8 mouse cellular contexts compared by ENCODE assay signal in the genomic region with DNA sequence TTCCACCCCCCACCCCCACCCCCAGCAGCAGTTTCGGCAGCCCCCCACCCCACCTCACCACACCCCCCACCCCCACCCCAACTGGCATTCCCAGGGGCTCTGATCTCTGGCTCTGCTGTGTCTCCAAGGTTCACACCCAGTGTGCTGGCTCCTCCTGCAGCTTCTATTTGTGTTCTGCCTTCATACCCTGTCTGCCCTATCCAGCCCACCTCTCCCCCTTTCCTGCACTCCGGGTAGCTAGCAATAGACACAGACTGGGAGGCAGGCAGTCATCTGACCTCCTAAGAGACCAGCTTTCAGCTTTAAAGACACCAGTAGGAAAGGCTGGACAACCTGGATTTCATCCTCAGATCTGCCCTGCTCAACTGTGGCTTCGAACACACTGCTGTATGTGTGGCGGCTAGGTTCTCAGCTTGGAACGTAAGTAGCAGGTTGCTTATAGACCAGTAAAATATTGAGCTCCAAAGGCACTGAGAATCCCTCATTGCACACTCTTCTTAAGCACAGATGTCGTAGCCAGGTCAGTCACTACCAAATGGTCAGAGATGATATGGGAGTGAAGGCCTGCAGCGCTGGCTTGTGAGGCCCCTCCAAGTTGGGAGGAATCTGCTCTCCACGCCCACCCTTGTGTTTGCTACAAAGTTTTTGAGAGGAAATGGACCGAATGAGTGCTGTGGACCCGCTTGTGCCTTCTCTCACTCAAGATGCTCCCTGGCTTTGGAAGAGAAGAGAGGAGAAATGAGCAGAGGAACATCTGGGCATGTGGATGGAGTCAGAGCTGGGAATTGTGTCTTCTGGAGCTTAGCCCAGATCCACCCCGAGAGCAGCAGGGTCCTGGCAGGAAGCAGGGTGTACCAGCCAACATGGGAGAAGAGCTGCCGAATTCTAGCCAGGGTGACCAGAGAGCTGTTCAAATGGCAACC.
DNase-seq lines count a peak whose midpoint lies in the region; ATAC-seq and TF ChIP-seq lines count a peak whose summit lies in the region.

No protein-coding gene starts in this region.

- 58% methylated on average over 12 of the region's 12 CpGs for WGBS in lung, embryonic 15.5 days
- 71% methylated on average over 11 of the region's 12 CpGs for WGBS in intestine, postnatal 0 days
- 58% methylated on average over 12 of the region's 12 CpGs for WGBS in stomach, embryonic 16.5 days

- peak overlapping the region; percentile 54 for H3K4me2 ChIP-seq in lung, embryonic 15.5 days
- H3K4me2 ChIP-seq in intestine, postnatal 0 days (replicated peaks; ENCODE audit: low read depth) = peak overlapping the region; percentile 63
- H3K4me2 ChIP-seq in stomach, embryonic 16.5 days (ENCODE audit: low read depth, low read length) = peak overlapping the region; percentile 45

- no peaks in the 10 kb centered on the region for H3K9me3 ChIP-seq in lung, embryonic 15.5 days
- no peaks in the 10 kb centered on the region for H3K9me3 ChIP-seq in intestine, postnatal 0 days (ENCODE audit: control insufficient read depth)
- no peaks in the 10 kb centered on the region for H3K9me3 ChIP-seq in stomach, embryonic 16.5 days (replicated peaks; ENCODE audit: control insufficient read depth, low read length)

- no peak for DNase-seq in lung, postnatal 25 days (ENCODE audit: low spot score)
- peak; percentile 44 for DNase-seq in gastrocnemius, postnatal 25 days
- no peak for DNase-seq in spleen, postnatal 10 days (ENCODE audit: low spot score in 2 of 2)
- DNase-seq in adrenal gland, adult 18-20 months (ENCODE audit: low spot score in 2 of 2) = no peak
- no peak for DNase-seq in T-cell, adult 2 months (ENCODE audit: low spot score)

- H3K36me3 ChIP-seq in lung, embryonic 15.5 days = no peaks in the 10 kb centered on the region
- H3K36me3 ChIP-seq in intestine, postnatal 0 days (ENCODE audit: control insufficient read depth, insufficient read depth) = no peaks in the 10 kb centered on the region
- H3K36me3 ChIP-seq in stomach, embryonic 16.5 days (ENCODE audit: control insufficient read depth, insufficient read depth, low read length) = no peaks in the 10 kb centered on the region

- H3K9ac ChIP-seq in lung, embryonic 15.5 days = no peak overlapping the region
- H3K9ac ChIP-seq in intestine, postnatal 0 days (ENCODE audit: low read depth, low read length) = 0 out of 2 replicates have a peak overlapping the region, but pooled peaks have one; percentile 4
- H3K9ac ChIP-seq in stomach, embryonic 16.5 days (ENCODE audit: low read length) = no peak overlapping the region

- no peak overlapping the region for H3K4me3 ChIP-seq in lung, embryonic 15.5 days
- H3K4me3 ChIP-seq in intestine, postnatal 0 days (ENCODE audit: low read depth, low read length) = no peak overlapping the region
- no peak overlapping the region; the same call in 1 of the 2 replicates for H3K4me3 ChIP-seq in stomach, embryonic 16.5 days (replicated peaks; ENCODE audit: low read length)

- TF ChIP-seq CTCF in intestine, postnatal 0 days (IDR thresholded peaks at IDR 0.05; ENCODE audit: low read depth) = 0 out of 2 replicates have a peak, but pooled peaks have one; percentile 10

- ATAC-seq in lung, embryonic 15.5 days (ENCODE audit: borderline replicate concordance, extremely low read depth, low FRiP score, low TSS enrichment) = peak; percentile 52
- peak; percentile 40 for ATAC-seq in intestine, postnatal 0 days
- ATAC-seq in stomach, embryonic 16.5 days (ENCODE audit: insufficient read depth, low FRiP score) = peak; percentile 64; the same call in 1 of the 2 replicates

- peak overlapping the region; percentile 47; the same call in 1 of the 2 replicates for H3K27ac ChIP-seq in lung, embryonic 15.5 days
- H3K27ac ChIP-seq in intestine, postnatal 0 days (ENCODE audit: low read depth, low read length) = no peak overlapping the region
- H3K27ac ChIP-seq in stomach, embryonic 16.5 days (ENCODE audit: low read length) = no peak overlapping the region; the same call in 1 of the 2 replicates

- H3K4me1 ChIP-seq in lung, embryonic 15.5 days = peaks cover 39% of the 10 kb centered on the region
- peaks cover 8% of the 10 kb centered on the region; the same call in 1 of the 2 replicates for H3K4me1 ChIP-seq in intestine, postnatal 0 days (replicated peaks; ENCODE audit: control insufficient read depth, insufficient read depth, low read length)
- H3K4me1 ChIP-seq in stomach, embryonic 16.5 days (ENCODE audit: control insufficient read depth, insufficient read depth, low read length) = peaks cover 29% of the 10 kb centered on the region

- H3K27me3 ChIP-seq in lung, embryonic 15.5 days = no peaks in the 10 kb centered on the region
- no peaks in the 10 kb centered on the region for H3K27me3 ChIP-seq in intestine, postnatal 0 days (replicated peaks; ENCODE audit: control insufficient read depth, insufficient read depth, low read length)
- H3K27me3 ChIP-seq in stomach, embryonic 16.5 days (ENCODE audit: control insufficient read depth, insufficient read depth, low read length) = no peaks in the 10 kb centered on the region
